Mouse (Mus musculus): ENCODE measurements at regions not wholly inside any gene's neighbourhood (a gene's known extent, or its start where the extent isn't known, plus 50 kb on each side); places are given as distances from the start of the nearest gene placed in this dataset.
A peak's percentile ranks its signal among the peaks of the same experiment; 100 is the strongest.

GRCm38 (mm10) chr12:46138646-46139045 lies 680.1 kb downstream of the Nova1 start:
- DNase-seq (ENCODE audit: low spot score), result no peak

GRCm38 (mm10) chr12:46125867-46126266 lies 692.9 kb downstream of the Nova1 start:
- DNase-seq (ENCODE audit: low spot score), result no peak

- no peak for DNase-seq (ENCODE audit: low spot score)
Measured at GRCm38 (mm10) chr12:46111352-46111751, 707.4 kb downstream of the Nova1 start.

GRCm38 (mm10) chr12:46083356-46083755 lies 735.4 kb downstream of the Nova1 start:
- DNase-seq (ENCODE audit: low spot score), result no peak

- DNase-seq (ENCODE audit: low spot score), result no peak
Measured at GRCm38 (mm10) chr12:46075789-46076217, 742.9 kb downstream of the Nova1 start.

- no peak for DNase-seq (ENCODE audit: low spot score)
Measured at GRCm38 (mm10) chr12:46075355-46075754, 743.4 kb downstream of the Nova1 start.

- DNase-seq (ENCODE audit: low spot score), result no peak
Measured at GRCm38 (mm10) chr12:46066896-46067295, 751.8 kb downstream of the Nova1 start.

GRCm38 (mm10) chr12:46040626-46041025 lies 778.1 kb downstream of the Nova1 start:
- no peak for DNase-seq (ENCODE audit: low spot score)

GRCm38 (mm10) chr12:46040216-46040615 lies 778.5 kb downstream of the Nova1 start:
- no peak for DNase-seq (ENCODE audit: low spot score)

GRCm38 (mm10) chr12:46036540-46037094 lies 782.1 kb downstream of the Nova1 start:
- DNase-seq (ENCODE audit: low spot score), result no peak

GRCm38 (mm10) chr12:46025266-46025665 lies 793.5 kb downstream of the Nova1 start:
- no peak for DNase-seq (ENCODE audit: low spot score)

GRCm38 (mm10) chr12:46021546-46021910 lies 797.2 kb downstream of the Nova1 start:
- DNase-seq (ENCODE audit: low spot score), result no peak

- no peak for DNase-seq (ENCODE audit: low spot score)
Measured at GRCm38 (mm10) chr12:46020835-46021545, 797.7 kb downstream of the Nova1 start.

GRCm38 (mm10) chr12:45977691-45978414 lies 840.9 kb downstream of the Nova1 start:
- no peak for DNase-seq (ENCODE audit: low spot score)

- DNase-seq (ENCODE audit: low spot score), result no peak
Measured at GRCm38 (mm10) chr12:45975780-45976179, 842.9 kb downstream of the Nova1 start.

- no peak for DNase-seq (ENCODE audit: low spot score)
Measured at GRCm38 (mm10) chr12:45970472-45970871, 848.3 kb downstream of the Nova1 start.

- no peak for DNase-seq (ENCODE audit: low spot score)
Measured at GRCm38 (mm10) chr12:45969881-45970280, 848.8 kb downstream of the Nova1 start.

- DNase-seq (ENCODE audit: low spot score), result no peak
Measured at GRCm38 (mm10) chr12:45946918-45947317, 871.8 kb downstream of the Nova1 start.

- DNase-seq (ENCODE audit: low spot score), result no peak
Measured at GRCm38 (mm10) chr12:45944464-45944863, 870.0 kb upstream of the Stxbp6 start.

- DNase-seq (ENCODE audit: low spot score), result no peak
Measured at GRCm38 (mm10) chr12:45942402-45942801, 867.9 kb upstream of the Stxbp6 start.

- DNase-seq (ENCODE audit: low spot score), result no peak
Measured at GRCm38 (mm10) chr12:45933388-45933787, 858.9 kb upstream of the Stxbp6 start.

GRCm38 (mm10) chr12:45932251-45932650 lies 857.7 kb upstream of the Stxbp6 start:
- no peak for DNase-seq (ENCODE audit: low spot score)

GRCm38 (mm10) chr12:45929760-45930150 lies 855.2 kb upstream of the Stxbp6 start:
- DNase-seq (ENCODE audit: low spot score), result peak; percentile 19

Data from embryo, embryonic 10 days (tissue).